Mouse (Mus musculus): ENCODE data around the gene Chid1.
A peak's percentile ranks its signal among the peaks of the same experiment; 100 is the strongest.
"Not testable (repeated sequence)": the region's sequence is repeated elsewhere in the genome, so short reads cannot be mapped to it uniquely, and the experiment has no call there.

The Chid1 gene

GRCm38 (mm10) chr7:141460001-141460390, 79.7 kb downstream of the Chid1 start:
- DNase-seq, result no peak

GRCm38 (mm10) chr7:141459301-141459711, 80.4 kb downstream of the Chid1 start:
- no peak for DNase-seq

GRCm38 (mm10) chr7:141458661-141459060, 81.0 kb downstream of the Chid1 start:
- DNase-seq, result no peak

- peak; percentile 69 for DNase-seq
Measured at GRCm38 (mm10) chr7:141457986-141458660, 81.5 kb downstream of the Chid1 start.

GRCm38 (mm10) chr7:141457236-141457635, 82.4 kb downstream of the Chid1 start:
- no peak for DNase-seq

- DNase-seq, result no peak
Measured at GRCm38 (mm10) chr7:141456739-141457138, 82.9 kb downstream of the Chid1 start.

GRCm38 (mm10) chr7:141455610-141456314, 83.9 kb downstream of the Chid1 start:
- peak; percentile 69 for DNase-seq

GRCm38 (mm10) chr7:141454967-141455551, 84.6 kb downstream of the Chid1 start, which contains the start of gene Pnpla2:
TSS of gene Pnpla2 (plus strand) at chr7:141455198.
- peak; percentile 98 for DNase-seq

- DNase-seq, result no peak
Measured at GRCm38 (mm10) chr7:141453636-141454035, 86.0 kb downstream of the Chid1 start.

GRCm38 (mm10) chr7:141451928-141452327, 87.7 kb downstream of the Chid1 start:
- no peak for DNase-seq

- DNase-seq, result peak; percentile 93
Measured at GRCm38 (mm10) chr7:141447110-141447991, 92.3 kb downstream of the Chid1 start, which contains the start of gene Rplp2. TSS of gene Rplp2 (plus strand) at chr7:141447370.

- DNase-seq, result not testable (repeated sequence)
Measured at GRCm38 (mm10) chr7:141446374-141446773, 93.3 kb downstream of the Chid1 start.

GRCm38 (mm10) chr7:141443828-141444237, 95.8 kb downstream of the Chid1 start, which contains the start of gene Pidd1:
TSS of gene Pidd1 (minus strand) at chr7:141444025.
- peak; percentile 87 for DNase-seq
